Mouse (Mus musculus) A20 (cell line): ENCODE measurements at regions not wholly inside any gene's neighbourhood (a gene's known extent, or its start where the extent isn't known, plus 50 kb on each side); places are given as distances from the start of the nearest gene placed in this dataset.

Experiments
- DNase-seq: peaks from one replicate; pipeline ENCODE4 v3.0.0-alpha.2; 2011; ENCODE audit warnings: low read depth, low spot score

- DNase-seq, result no peak
Observed at GRCm38 (mm10) chr1:121047406-121047805, 285.0 kb downstream of the Insig2 start.

GRCm38 (mm10) chr1:121049684-121050083, 282.7 kb downstream of the Insig2 start:
- no peak for DNase-seq

- DNase-seq, result no peak
Observed at GRCm38 (mm10) chr1:121050695-121051495, 281.5 kb downstream of the Insig2 start.

GRCm38 (mm10) chr1:121051496-121052119, 280.8 kb downstream of the Insig2 start:
- no peak for DNase-seq

- no peak for DNase-seq
Observed at GRCm38 (mm10) chr1:121052120-121052501, 280.3 kb downstream of the Insig2 start.

DNA sequence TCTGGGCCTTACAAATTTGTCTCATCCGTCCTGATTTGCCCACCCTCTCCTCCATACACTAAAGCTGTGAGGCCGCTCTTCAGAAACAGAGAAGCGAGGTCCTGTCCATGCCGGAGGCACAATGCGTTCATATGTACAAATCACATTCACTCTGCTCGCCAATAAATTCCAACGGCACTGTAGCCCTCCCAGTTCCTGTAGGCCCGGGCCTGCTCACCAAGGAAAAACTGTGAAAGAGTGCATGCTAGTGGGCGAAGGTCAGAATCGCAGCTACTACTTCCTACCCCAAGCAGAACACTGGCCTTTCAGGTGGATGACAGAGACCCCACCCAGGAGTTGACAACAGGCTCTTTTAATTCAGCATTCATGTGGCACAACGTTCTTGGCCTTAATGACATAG, 278.7 kb downstream of the Insig2 start:
- peak; percentile 5 for DNase-seq

DNA sequence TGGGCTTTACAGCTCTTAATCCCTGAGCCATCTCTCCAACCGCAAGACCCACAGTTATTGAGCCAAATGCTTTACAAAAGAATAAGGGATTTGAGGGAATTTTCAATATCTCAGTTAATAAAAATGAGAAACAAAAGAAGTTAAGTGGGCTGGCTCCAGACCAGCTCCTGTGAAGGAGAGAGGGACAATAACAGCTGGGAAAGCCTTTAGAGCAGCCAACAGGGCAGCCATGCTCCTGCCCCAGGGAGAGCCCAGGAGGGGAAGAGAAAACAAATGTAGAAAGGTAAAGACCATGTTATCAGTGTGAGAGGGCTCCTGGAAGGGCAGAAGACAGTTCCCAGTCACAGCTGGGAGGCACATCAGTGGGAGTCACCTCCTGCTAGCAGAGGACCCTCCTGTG, 257.8 kb downstream of the Insig2 start:
- DNase-seq, result no peak

DNA sequence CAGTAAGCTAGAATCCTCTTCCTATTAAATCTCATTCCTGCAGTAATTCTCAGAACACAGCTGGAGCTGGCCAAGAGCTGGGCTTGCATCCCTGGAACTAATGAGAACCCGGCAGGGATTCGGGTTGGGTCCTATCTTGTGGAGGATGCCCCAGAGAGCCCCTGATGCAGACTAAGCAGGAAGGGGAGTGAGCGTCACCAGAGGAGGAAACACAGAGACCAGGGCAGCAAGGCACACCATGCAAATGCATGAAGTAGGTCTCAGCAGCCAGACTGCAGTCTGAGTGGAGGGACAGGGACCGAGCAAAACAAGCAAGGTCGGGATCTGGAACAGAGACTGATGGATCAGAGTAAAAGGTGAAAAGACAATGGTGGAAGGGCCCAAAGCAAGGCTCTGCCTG, 249.6 kb downstream of the Insig2 start:
- no peak for DNase-seq

- DNase-seq, result no peak
Observed at GRCm38 (mm10) chr1:121085101-121085727, 247.2 kb downstream of the Insig2 start.

DNA sequence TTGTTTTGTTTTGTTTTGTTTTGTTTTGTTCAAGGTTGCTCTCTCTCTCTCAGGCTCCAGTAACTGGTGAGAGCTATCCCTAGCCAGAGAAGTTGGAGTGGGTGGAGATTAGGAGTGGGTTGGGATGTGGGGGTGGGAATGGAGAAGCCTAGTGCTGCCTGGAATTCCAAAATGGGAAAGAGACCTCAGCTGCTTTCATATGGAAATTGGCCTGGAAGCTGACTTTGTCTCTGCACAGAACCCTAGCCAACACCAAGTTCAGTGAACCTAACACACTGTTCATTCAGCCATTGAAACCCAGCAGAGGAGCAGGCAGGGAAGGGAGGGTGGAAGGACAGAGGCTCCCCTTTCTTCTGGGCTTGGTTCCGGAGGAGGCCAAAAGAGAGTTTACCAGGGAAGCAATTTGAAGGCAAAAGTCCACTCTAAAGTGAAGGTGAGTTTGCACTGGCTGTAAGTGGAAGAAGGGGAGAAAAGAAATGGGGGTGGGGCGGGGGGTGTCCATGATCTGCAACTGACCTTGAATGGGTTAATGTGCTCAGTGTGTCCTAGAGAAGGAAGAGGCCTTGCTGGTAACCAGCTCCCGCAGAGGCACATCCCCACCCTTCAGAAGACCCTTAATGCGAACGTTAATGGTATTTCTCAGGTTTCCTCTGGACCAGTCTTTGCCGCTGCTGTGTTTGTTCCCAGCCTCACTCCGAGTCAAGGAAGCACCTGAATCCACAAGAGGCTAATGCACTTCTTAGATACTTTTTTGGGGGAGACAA, 245.1 kb downstream of the Insig2 start:
- no peak for DNase-seq

GRCm38 (mm10) chr1:121090628-121091027, 241.8 kb downstream of the Insig2 start:
- DNase-seq, result no peak

DNA sequence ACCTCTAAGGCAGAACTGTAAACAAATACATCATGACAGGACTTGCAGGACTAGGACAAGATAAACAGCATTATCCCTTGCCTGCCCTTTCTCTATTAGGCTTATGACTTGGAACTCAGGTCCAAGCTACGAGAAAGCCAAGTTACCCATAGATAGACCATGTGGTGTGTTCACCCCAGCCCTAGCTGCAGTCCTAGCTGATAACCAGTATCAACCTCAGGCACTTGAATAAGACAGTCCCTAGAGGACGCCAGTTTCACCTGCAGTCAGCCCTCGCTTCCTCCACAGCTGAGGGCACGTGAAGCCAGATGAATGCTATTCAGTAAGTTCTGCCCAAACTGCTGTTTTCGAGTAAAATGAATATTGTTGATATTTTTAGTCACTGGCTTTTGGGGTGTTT, 239.5 kb downstream of the Insig2 start:
- peak; percentile 10 for DNase-seq

GRCm38 (mm10) chr1:121096551-121097550, 235.5 kb downstream of the Insig2 start:
- no peak for DNase-seq

DNA sequence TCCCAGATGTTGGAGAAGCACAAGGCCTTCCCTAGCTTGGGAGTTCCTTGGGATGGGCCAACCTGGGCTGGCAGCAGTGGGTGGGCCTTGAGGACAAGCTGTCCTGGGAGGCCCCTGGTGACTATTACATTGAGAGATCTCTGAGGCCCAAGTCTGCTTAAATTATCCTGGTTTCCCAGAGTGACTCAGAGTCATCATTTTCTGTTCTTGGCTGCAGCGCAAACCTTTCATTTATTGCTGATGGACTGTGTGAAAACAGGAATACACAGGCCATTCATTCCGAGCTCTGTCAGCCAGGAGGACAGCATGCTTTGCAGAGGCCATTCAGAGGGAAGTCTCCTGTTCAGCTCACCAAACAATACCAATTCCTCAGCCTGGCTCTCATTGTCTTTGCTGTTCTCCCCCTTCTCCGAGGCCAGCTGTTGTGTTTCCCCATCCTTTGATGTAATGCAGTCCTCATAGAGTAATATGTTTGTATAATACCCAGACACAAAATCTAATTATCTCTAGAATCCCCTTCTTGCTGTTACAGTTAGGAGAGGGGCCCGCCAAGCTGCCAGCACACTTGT, 220.5 kb downstream of the Insig2 start:
- DNase-seq, result no peak

GRCm38 (mm10) chr1:121112464-121112863, 219.9 kb downstream of the Insig2 start:
- no peak for DNase-seq

GRCm38 (mm10) chr1:121116626-121117025, 215.8 kb downstream of the Insig2 start:
- DNase-seq, result no peak

DNA sequence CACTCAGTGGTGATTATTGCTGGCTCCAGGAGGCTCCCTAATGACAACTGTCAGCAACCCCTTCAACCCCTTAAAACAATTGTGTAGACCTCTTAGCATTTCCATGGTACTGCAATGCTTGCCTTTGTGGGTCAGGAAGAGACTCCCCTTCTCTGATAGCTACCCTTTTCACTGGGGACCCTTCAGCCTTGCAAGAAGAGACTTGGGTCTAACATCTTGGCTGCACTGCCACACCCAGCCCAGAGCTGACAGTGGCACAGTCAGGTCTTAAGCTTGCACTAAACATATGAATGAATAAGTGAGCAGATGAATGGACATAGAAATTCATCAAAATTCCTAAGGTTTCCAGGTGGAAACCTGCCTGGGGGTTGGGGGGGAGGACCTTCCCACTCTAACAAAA, 209.0 kb downstream of the Insig2 start:
- DNase-seq, result no peak

GRCm38 (mm10) chr1:121136284-121136683, 196.1 kb downstream of the Insig2 start:
- DNase-seq, result no peak

DNA sequence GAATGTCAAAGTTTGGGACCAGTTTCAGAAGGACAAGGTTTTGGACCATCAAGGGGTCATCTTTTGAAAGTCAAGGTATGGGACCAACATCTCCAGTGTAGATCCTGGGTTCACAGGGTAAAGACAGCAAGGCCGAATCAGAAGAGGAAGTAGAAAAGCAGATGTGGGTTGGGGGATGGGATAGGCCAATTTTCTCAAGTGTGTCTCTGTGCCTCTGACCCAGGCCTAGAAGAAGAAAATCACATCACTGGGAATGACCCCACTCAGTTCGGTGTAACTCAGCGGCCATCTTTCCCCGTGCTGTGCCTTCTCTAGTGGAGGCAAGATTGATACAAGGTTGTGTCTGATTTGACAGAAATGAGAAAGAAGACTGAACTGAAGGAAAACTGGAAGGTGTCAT, 195.5 kb downstream of the Insig2 start:
- DNase-seq, result peak; percentile 38

DNA sequence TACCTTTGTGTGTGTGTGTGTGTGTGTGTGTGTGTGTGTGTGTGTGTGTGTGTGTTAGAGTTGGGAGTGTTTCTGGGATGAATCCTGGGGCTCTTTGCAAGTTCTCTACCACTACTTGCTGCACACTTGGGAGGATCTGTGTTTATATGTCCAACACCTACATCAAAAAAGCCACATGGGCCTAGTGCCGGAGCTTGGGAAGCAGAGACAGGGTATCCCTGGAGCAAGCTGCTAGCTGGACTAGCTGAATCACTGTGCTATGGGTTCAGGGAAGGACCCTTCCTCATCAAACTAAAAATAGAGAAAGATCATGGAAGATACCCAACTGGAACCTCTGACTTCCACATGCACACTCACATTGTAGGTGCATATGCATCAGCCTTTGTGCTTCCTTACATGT, 187.4 kb downstream of the Insig2 start:
- no peak for DNase-seq

GRCm38 (mm10) chr1:121153476-121153875, 178.9 kb downstream of the Insig2 start:
- no peak for DNase-seq
